Mouse (Mus musculus) megakaryocyte-erythroid progenitor cell, adult 5-6 weeks (primary cell): ENCODE measurements at regions not wholly inside any gene's neighbourhood (a gene's known extent, or its start where the extent isn't known, plus 50 kb on each side); places are given as distances from the start of the nearest gene placed in this dataset.

Experiments
- ATAC-seq: replicated peaks from 2 replicates; pipeline ENCODE4 v1.8.0; 2016; ENCODE audit warnings: mild to moderate bottlenecking, inconsistent platforms; ENCODE audit not compliant: severe bottlenecking, poor library complexity, low FRiP score, low TSS enrichment

DNA sequence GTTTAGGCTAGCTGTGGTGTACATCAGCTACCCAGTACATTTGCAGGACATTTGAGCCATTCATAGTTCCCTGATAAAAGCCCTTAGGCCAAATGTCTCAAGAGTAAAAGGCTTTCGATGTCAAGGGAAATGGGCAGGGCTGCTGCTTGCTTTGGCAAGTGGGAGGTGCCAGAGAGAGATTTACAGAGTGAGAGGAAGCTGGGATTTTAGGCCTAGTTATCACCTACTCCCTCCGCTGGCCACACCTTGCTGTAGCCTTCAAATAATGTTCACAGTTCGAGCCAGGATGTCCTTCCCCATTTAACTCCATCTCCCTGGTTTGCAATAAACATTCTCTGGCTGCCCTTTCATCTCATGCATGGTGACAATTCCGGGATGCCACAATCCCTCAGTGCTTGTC is 527.2 kb upstream of the Btbd3 start:
- ATAC-seq = no peak

DNA sequence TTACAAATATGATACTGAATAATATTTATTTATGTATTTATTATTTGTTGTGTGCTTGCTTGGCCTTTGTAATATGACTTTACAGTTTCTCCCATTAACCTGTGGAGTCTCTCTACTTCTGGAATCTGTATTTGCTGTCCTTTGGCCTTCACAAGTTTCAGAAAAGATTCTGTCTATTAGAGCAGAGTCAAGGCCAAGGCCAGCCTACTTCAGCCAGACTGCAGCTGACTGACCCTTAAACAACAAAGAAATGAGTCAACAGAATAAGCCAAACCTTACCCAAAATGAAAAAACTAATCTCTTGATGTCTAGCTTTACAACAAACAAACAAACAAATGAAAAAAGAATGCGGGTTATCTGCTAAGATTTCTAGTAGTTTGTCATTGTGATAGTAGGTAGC is 532.7 kb upstream of the Btbd3 start:
- no peak for ATAC-seq

DNA sequence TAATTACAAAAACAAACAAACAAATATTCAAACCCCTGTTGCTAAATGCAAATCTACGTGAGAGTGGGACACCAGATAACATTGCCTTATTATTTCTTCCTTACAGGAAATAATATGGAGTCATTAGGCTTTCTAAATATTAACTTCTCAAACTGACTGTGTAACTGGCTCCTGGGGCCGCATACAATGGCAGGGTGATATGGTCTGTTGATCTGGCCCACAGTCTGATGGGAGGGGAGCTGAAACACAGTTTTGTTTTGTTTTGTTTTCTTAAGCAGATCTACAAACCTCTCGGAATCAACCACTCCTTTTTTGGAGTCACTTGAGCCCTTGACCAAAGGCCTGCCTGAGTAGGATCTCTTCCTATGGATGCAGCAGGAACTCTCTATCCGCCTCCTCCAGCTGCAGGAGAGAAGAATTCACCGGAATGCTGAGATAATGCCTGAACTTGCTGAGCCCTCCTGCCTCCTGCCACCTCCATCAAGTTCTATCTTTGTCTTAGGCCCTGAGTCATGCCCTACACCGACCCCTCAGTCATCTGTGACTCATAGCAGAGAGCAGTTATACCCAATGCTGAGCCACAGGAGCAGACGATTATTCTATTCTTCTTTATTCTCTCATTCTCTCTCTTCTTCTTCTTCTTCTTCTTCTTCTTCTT is 534.5 kb upstream of the Btbd3 start:
- no peak for ATAC-seq

DNA sequence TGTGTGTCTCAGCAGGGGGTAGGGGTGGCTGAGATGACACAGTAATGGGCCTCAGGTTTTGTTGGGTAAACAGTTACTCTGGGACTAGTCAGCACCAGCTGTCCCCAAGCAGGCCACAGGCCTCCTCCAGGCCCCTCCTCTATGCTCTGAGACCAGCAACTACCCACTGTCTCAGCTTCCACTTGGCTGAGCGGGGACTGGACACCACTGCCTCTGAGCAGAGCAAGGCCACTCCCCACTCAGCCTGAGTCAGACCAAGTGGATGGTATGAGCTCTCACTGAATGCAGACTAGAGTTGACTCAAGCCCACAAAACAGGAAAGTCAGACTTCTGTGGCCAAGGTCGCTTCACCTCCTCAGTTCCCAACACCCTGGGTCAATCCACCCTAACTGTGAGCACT is 540.5 kb upstream of the Btbd3 start:
- no peak for ATAC-seq

DNA sequence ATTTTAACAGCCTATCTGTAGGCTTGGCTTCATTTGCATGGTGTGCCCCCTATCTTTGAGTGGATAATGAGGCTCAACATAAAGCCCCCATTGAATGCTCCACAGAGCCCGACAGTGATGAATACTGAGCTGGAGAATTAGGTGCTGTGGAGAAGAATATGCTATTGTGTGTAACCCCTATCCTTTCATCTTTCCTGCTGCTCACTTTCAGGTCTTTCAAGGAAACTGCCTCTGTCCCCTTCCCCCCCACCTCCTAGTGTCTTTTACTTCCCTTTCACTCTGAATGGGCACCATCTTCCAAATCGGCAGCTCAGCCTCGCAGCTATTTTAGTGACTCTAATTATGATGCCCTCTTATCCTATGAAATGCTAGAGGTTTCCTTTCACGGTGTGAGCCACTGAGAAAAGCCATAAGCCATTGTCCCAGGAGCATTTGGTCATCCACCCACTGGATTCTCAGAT is 549.8 kb upstream of the Btbd3 start:
- no peak for ATAC-seq

DNA sequence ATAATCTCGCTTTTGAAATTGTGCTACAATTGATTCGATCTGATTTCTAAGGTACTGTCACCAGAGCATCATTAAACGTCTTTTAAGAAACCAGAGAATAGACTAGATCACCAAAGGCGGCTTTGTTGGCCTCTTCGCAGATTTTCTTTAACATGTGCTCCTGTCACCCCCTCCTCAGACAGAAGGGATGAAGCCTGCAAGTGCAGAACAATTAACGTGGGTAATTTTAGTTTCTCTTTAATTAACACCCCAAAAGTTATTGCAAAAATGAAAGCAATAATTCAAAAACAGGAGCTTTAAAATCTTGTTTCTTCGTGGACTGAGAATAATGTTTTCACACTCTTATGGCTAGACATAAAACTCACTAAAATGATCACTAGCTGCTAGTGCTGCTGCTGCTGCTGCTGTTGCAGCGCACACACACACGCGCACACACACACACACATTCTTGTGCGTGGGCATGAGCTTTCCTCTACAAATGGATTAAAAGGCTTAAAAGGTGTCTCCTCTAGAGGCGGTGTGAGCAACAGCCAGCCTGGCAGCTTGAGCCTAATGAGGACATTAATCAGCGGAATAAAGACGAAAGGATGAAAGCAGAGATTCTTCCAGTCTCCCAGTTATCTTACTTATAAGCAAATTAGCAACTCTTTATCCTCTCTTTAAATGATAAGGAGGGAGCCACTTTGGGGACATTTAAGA is 550.5 kb upstream of the Btbd3 start:
- ATAC-seq = no peak

DNA sequence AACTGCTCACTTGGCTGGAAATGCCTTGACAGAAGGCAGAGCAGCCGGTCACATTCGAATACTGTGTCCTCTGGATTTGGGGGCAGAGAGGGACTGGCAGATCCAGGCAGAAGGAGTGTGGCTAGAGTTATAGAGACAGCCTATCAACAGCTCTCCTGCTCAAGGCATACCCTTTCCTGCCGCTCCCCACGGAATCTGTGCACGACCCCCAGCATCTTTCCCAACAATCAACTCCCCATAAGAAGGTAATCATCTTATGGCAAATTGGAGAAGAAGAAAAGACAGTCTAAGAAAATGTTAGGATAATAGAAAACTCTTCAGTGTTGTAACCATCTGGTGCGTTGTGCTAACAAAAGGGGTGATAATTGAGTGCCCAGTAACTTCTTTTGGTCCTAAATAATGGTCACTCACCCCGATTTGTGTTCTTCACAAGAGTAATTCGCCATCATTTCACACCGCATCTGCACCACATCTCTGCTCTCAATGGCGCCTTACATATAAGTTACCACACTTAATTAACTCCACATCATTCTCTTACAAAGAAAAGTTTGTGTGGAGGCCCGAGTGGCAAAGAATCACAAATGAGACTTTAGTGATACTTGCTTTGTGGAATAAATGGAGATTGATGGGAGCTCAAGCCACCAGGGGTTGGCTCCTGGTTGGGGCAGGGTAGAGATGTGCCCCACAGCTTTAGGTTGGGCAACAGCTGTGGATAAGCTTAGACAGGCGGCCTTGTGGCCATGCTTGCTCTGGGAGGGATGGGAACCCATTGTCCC is 551.2 kb upstream of the Btbd3 start:
- no peak for ATAC-seq

DNA sequence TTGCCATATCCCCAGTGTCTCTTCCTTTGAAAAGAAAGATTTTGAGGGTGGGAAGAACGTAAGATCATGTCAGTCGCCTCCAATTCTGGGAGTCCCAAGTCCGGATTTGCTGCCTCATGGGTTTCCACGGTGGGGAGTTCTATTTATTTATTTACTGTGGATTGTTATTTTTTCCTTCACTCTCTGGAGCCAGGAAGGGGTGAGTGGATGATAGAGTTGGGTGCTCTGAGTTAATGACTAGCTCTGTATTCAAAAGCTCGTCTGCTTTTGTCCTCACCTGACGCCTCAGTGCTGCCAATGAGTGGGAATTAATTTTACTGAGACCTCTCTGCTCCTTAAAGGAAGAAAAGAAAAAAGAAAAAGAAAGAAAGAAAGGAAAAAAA is 551.8 kb upstream of the Btbd3 start:
- no peak for ATAC-seq

DNA sequence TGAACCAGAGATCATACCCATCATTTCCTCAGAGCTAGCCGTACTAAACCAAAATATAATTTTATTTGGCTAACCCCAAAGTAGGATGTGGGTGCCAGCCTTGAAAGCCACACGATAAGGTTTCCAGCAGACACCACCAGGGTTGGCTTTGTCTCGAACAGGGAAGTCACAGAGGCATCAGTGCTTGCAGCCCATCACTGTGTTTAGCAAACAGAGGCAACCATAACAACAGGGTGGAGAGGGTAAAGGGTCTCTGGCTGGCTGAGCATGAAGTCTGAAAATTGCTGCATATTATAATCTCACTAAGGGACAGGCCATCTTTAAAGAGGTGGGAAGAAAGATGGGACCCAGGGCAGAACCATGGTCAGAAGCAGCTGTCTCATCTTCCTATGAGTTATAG is 552.3 kb upstream of the Btbd3 start:
- ATAC-seq = no peak

DNA sequence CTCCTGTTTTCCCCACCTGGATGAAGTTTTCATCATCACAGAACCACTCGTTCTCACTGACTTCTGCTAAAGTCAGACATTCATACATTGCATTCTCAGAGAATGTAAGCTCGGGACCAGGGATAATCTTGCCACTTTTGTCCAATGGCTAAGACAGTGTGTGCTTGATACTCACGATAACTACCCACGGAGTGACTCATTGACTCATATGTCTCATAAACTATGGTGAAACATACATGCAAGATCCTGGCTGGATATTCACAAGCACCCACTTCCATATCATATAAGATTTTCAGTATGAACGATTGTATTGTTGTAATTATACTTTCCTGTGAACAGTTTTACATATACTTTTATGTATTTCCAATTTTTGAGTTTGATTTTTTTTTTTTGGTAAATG is 560.5 kb upstream of the Btbd3 start:
- ATAC-seq = no peak

DNA sequence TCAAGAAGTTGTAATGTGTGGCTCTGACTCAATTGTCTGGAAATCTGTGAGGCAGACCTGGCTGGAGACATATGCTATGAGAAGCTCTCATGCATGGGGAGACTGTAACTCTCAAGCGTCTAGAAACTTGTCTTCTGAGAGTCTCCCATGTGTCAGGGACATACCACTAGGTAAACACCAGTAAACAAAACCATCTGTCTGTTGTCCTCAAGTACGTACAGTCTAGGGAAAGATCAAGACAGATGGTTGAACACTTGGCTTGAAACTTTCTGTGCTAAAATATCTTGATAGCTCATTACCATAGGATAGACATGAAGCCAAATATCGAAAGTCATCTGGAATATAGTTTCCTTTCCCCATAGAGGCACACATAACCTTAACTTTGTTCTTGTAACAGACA is 562.3 kb upstream of the Btbd3 start:
- ATAC-seq = no peak

DNA sequence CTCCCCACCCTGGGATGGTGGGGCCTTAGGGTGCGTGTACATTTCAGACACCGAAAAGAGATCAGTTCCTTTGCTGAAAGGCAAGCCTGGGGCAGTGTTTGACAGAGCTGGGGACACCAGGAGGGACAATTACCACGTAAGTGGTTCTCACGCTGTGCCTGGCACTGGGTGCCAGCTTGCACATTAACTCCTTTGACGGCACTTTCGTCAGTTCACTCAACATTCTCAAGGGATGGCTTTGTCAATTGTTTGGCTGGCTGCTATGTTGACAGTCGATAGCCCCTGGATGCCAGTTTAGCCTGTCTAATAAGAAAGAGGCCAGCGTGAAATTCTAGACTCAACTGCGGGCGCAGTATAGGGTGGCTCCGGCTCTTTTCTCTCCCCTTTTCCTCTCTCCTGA is 569.2 kb upstream of the Btbd3 start:
- ATAC-seq = no peak

DNA sequence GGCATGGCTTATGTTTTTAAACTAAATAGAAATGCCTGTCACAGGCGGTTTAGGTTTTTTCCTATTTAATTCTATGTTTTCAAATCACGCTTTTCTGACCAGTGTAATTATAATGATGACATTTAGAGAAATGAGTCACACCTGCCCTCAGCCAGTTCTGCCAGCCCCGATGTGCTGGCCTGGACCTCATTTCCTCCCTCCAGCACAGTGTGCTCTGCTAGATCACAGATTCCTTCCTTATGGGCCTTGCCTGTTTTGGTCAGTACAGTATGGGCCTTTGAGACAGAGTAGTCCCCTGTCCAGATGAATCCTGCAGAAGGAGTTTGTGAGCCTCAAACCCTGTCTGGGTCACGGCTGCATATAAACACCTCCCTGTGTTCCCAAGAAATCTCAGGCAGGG is 569.6 kb upstream of the Btbd3 start:
- ATAC-seq = no peak

DNA sequence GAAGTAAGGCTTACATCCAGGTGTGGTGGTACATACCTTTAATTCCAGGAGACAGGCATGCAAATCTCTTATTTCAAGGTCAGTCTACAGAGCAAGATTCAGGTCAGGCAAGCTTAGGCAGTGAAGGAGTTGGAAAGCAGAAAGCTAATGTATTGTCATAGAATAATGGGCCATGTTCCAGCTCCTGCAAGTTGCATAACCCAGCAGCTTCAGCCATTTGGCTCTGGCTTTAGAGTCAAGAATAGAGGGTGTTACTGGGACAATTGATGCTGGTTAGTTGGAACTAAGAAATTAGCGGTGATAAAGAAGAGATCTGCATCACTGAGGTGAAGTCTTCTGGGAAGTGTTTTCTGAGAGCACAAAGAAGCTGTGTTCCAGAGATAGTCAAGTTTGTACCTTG is 565.3 kb upstream of the Jag1 start:
- ATAC-seq = no peak

DNA sequence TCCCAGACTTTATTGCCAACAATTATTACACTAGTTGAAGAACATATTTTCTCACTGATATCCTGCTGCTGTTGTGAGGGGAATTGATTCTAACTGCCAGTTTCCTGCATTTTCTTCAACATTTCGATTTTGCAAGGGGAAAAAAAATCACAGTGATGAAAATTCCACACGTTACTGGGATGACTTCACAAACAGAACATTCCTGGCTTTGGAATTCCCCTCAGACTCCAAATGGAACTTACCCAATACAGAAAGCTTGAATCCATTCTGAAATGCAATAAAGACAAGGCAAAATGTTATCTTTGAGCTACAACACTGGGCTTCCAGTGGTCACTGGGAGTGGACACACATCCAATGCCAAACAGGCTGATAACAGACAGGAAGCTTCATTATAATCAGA is 546.7 kb upstream of the Jag1 start:
- ATAC-seq = no peak

DNA sequence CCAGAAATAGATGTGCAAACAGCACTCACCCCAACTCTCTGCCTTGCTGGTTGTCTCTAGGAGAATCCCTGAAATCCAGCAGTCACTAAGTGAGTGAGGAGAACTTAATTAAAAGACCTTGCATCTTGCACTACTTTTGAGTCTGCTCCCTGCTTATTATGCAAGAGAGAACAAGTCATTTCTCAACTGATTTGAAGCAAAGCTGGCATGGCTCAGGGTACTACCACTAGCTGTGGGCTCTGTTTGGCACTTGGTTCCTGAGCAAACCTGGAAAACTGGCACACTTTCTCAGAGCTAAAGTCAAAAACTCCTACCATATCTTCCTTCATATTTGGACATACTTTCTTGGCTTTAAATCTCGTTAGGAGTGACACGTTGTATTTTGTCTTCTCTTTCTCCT is 545.8 kb upstream of the Jag1 start:
- no peak for ATAC-seq

DNA sequence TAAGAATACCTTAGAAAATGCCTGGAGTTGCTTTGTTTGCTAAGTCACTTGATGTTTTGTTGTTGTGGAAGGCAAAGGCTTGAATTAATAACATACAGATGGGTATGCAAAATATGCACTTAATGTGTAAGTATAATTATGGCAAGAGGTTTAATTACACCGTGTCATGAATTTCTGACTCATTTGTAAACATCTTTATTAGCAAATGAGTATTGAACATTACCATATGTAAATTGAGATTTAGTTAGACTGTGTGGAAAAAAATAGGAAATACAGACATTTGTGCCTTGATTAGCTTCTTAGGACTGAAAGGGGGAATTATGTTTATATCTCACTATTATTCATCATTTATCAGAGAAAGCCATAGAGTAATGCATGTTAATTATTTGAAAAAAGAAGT is 544.0 kb upstream of the Jag1 start:
- no peak for ATAC-seq

DNA sequence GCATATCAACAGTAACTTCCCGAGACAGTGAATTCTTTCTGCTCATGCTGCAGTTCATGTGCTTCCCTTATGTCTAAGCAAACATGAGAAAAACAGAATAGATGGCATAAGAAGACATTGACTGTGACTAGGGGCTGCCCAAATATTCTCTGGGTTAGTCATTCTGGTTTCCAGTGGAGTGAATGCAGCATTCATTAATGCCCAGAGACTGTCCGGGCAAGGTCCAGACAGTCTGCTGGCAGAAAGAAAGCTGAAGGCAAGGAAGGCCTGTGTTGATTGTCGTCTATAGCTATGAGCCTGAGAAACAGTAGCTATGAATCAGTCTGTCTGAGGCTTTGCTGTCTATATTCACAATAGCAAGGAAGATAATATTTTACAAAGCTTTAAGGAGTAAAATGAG is 537.9 kb upstream of the Jag1 start:
- no peak for ATAC-seq

DNA sequence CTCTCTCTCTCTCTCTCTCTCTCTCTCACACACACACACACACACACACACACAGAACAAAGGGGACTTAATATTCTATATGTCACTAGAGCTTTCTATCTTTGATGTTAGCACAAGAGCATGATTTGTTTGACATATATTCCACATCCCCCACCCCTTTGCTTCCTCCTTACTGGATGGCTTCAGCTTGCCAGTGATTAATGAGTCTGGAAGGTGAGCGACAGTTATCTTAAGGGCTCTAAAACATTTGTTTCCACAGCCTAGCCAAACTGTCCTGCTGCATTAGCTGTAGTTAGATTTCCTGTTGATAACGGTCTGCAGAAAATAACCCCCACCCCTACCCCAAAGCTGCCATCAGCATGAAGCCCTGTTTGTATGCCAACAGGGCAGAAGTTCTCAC is 527.7 kb upstream of the Jag1 start:
- ATAC-seq = no peak

DNA sequence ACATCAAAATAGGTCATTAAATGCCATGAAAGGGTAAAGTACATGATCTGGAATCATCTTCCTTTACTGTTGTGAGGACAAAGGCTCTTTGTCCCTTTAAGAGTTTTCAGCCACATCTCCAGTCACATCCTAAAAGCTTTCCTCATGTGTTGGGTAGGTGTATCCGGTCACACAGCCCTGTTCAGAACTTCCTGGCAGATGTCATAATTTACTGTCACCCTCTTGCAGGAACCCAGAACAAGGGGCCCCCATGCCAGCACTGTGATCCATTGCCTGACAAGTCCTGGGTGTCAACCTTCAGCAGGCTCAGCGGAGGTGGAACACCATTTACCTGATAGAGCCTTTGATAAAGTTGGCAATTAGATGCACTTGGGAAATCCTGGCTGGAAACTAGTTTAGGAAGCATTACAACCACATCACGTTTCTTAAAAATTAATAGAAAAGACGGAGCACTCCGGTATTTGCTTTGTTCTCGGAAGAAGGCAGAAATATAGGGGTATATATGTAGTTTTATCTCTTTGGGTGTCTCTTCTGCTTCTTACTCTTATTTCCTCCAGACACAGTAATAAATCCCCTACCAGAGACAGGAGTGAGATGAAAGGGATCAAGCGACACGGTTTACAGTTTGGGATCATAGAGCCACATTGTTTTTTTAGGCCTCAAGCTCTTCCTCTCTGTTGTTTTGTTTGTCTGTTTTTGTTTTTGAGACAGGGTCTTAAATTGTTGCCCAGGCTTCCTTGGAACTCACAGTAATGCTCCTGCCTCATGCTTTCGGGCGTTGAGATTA is 527.0 kb upstream of the Jag1 start:
- ATAC-seq = no peak
